Mouse (Mus musculus) bone marrow macrophage, adult 2 months (primary cell): ENCODE results near the gene Gm42517.

Source experiments
- CTCF ChIP-seq: IDR thresholded peaks from 2 replicates; pipeline ENCODE4 v1.5.1; 2012; ENCODE audit warnings: low read depth, mild to moderate bottlenecking, low read length, moderate library complexity
- POLR2A ChIP-seq: IDR thresholded peaks from 2 replicates; pipeline ENCODE4 v1.6.1; 2012; ENCODE audit warnings: mild to moderate bottlenecking, low read depth, low read length, borderline replicate concordance

DNA sequence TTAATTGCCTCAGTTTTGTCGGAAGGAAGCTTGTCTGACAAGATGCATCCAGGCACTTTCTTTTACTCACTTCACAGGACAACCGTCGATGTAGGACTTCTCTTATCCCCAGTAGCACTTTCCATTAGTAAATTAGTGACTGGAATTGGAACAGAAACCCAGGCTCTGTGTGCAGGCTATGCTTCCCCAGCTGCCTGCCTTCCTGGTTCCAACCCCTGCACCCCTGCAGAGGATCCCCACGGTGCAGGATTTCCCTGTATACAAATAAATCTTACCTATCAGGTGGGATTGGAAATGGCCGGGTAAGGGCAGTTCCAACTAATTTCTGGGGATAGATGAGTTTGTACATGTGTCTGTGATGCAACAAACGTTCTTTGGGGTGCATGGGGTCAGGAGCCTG is 2.2 kb upstream of the Gm42517 start:
- no peak for TF ChIP-seq POLR2A
- no peak for TF ChIP-seq CTCF
